Mouse (Mus musculus) mesoderm, embryonic 11.5 days (tissue): ENCODE results near the gene Cyp3a41a.
"Not testable (repeated sequence)": the region's sequence is repeated elsewhere in the genome, so short reads cannot be mapped to it uniquely, and the experiment has no call there.

Experiments
- DNase-seq: peaks from one replicate; pipeline ENCODE4 v3.0.0-alpha.2; 2012; ENCODE audit warnings: low read depth, low spot score

The Cyp3a41a gene

GRCm38 (mm10) chr5:145720036-145720435 is at the start of gene Cyp3a41a:
Gene Cyp3a41a (minus strand): TSS chr5:145720136.
- DNase-seq, result not testable (repeated sequence)

- DNase-seq, result not testable (repeated sequence)
Observed at GRCm38 (mm10) chr5:145737512-145737911, 17.6 kb upstream of the Cyp3a41a start.

- DNase-seq, result not testable (repeated sequence)
Observed at GRCm38 (mm10) chr5:145714296-145714695, 5.6 kb downstream of the Cyp3a41a start.

GRCm38 (mm10) chr5:145707372-145707771 is 12.6 kb downstream of the Cyp3a41a start:
- not testable (repeated sequence) for DNase-seq

DNA sequence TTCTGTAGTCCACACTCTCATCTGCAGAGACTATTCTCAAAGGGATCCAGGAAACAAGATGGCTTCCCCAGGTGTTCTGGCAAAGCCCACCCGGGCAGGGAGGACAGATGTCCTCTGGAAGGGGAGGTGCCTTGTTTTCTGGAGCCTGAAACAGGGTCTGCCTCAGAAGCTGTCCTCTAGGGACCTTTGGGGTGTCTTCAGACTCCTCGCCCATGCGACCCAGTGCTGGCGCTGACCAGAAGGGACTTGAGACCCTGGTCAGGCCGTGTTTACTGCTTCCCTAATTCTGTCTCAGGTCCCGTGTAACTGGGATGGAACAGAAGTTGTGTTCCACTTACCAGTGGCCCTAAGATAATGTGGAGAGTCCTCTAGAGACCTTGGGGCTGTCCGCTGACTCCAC is 57.9 kb downstream of the Cyp3a41a start:
- no peak for DNase-seq

GRCm38 (mm10) chr5:145647779-145648178 is 72.2 kb downstream of the Cyp3a41a start:
- DNase-seq, result no peak
